Mouse (Mus musculus): ENCODE measurements around the gene Mtmr12.

Gene Mtmr12

DNA sequence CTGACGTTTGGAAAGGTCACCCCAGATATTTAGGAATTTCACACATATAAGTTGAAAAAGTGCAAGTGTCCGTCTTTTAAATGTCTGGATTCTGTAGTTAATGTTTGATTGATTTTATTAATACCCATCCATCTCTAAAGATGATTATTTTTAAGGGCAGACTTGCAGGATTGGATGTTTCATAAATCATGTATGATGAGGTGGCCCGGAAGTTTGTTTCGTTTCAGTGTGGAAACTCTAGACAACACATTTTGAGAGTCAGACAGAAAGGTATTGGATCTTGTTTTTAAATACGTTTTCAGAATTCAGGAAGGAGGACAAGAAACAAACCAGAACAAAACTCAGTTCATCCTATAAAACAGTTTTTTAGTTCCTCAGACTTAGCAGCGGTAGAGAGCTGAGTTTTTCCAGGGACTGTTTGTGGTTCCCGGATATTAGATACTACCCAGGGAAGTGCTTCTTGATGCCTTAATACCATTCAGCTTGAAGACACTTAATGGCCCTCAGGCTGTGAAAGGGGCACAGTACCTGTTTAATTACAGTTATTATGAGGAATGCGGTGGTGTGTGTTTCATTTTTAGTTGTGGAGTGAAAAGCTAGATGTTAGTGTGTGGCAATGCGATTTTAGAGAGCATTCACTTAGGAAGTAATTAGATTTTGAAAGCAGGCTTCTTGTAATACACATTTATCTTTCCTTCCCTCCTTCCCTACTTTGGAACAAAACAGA, 118.0 kb downstream of the Mtmr12 start:
- no peak for DNase-seq

All from lung, postnatal 14 days (tissue).